Mouse (Mus musculus): ENCODE measurements at regions not wholly inside any gene's neighbourhood (a gene's known extent, or its start where the extent isn't known, plus 50 kb on each side); places are given as distances from the start of the nearest gene placed in this dataset.

DNA sequence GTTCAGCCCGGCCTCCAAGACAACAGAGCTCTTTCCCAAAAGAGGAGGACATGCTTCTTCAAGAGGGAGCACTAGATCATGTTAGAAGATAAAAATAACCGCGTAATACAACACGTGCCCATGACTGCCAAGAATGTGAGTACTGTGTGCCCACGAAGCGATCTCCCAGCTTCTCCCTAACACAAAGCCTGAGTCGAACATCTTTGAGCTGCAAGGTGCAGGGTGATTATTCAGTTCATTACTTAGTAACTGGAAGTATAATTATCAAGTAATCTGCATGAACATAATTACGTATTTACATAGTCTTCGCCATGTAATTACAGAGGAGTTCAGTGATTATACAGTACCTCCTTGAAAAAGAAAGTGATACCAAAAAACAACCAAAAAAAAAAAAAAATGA is 269.7 kb downstream of the Efnb2 start:
- DNase-seq (ENCODE audit: low spot score) = no peak

- no peak for DNase-seq (ENCODE audit: low spot score)
Measured at GRCm38 (mm10) chr8:8378248-8378647, 282.8 kb downstream of the Efnb2 start.

DNA sequence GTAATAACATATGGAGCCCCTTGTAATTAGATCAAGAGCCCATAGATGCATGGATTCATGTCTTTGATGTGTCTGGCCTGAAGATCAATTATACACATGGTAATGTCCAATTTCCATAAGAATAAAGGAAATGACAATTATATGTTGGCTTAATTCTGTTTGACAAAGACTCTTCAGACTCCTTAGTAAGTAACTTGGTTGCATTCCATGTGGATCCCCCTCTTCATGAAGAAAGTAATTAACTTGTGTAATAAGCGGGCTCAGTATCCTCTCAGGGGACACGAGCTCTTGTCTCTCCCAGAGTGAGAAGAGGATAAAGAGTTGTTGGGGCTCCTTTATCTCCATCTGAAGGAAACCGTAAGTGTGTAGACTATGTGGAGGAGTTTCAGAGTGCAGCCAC is 284.3 kb downstream of the Efnb2 start:
- DNase-seq (ENCODE audit: low spot score) = no peak

- no peak for DNase-seq (ENCODE audit: low spot score)
Measured at GRCm38 (mm10) chr8:8376379-8376778, 284.7 kb downstream of the Efnb2 start.

- no peak for DNase-seq (ENCODE audit: low spot score)
Measured at GRCm38 (mm10) chr8:8367282-8367871, 293.7 kb downstream of the Efnb2 start.

GRCm38 (mm10) chr8:8361941-8362537 is 299.0 kb downstream of the Efnb2 start:
- no peak for DNase-seq (ENCODE audit: low spot score)

DNA sequence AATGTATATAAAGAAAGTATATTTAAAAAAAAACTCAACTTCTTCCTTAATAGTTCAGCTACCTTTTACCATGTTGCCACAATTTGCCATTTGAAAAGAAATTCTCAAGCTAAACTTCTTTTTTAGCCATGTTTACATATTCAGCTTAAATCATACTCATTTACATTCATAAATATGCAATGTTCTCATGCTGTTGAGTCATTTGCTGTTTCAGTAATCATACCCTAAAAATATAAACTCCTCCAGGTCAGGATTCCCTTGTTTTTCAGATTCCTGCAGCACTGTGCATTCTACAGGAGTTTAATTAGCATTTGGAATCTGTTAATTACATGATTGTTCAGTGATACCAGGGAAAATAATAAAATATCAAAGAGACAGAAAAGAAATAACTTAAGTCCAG is 300.5 kb downstream of the Efnb2 start:
- DNase-seq (ENCODE audit: low spot score) = no peak

GRCm38 (mm10) chr8:8354977-8355376 is 306.1 kb downstream of the Efnb2 start:
- DNase-seq (ENCODE audit: low spot score) = no peak

DNA sequence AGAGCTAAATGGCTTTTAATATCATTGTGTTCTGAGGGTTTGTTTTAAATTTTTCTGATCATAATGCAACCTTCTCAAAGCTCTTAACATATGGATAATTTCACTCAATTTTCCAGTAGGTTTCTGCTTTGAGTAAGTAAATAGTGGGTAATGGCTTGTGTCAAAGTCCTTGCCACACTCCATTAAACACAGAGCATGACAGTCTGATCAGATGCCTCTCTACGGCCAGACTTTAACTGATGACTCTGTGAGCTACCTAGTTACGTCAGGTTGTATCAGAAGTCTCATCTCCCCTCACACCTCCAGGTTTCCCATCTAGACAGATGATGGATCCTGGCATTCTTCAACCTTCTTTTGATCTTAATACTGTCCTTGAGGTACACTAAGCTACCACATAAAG is 316.4 kb downstream of the Efnb2 start:
- DNase-seq (ENCODE audit: low spot score) = no peak

GRCm38 (mm10) chr8:8335256-8335972 is 325.6 kb downstream of the Efnb2 start:
- DNase-seq (ENCODE audit: low spot score) = no peak

DNA sequence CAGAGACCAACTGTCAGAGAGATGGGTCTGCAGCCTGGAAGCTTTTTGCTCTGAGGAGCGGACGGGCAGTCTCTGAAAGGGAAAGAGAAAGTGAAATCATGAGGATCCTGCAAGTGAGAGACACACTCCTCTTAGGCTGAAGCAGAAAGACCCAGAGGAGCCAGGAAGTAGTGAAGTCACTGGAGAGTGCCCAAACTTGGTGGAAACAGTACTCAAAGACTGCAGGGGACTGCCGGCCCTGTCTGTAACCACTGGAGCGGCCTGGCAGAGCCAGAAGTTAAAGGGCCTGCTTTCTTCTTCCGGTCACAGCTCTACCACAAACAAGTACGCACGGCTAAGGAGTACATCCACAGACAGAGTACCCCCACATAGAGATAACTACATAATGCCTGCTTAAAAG is 326.5 kb downstream of the Efnb2 start:
- DNase-seq (ENCODE audit: low spot score) = no peak

- no peak for DNase-seq (ENCODE audit: low spot score)
Measured at GRCm38 (mm10) chr8:8331249-8331648, 329.8 kb downstream of the Efnb2 start.

DNA sequence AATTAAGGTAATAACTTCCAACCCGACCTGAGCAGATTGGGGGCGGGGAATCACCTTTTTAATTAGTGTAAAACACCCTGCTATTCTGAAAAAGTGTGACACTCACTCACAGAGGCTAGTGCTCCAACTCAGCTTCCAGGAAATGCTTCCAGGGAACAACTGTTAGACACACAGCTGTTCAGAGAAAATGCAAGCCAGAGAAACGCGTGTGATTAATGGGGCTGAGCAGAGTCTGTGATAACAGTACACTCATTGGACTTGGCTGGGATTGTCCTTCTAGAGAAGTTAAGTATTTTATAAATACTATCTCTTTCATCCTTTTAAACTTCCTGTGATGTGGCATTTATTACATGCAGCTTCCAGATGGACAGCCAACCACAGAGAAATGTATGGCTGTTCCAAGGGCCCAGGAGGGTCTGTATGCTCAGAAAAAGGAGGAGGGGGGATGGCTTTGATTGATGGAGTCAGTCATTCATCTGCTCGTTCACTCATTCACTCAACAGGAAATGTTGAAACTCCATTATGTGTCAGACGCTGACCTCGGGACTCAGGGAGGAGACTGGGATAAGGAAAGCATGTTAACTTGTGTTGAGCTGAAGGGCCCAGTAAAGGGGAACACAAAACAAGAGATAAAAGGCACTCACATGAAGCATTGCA is 332.9 kb downstream of the Efnb2 start:
- no peak for DNase-seq (ENCODE audit: low spot score)

- DNase-seq (ENCODE audit: low spot score) = no peak
Measured at GRCm38 (mm10) chr8:8326066-8326834, 334.8 kb downstream of the Efnb2 start.

DNA sequence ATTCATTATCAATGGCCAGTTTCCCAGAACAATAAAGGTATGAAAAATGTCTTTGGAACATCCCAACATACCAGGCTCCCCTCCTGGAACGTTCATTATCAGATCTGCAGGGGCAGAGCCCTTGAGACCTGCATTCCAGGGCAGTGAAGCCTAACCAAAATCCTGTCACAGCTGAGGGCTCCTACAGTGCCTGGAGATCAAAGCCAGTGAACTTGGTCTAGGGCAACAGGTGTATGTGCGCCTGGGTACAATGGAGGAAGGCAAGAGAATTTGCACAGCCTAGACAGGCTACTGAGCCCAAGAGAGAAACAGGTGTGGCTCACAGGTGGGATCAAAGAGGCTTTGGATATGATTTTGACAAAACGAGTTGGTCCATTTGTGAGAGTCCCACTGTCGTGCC is 335.6 kb downstream of the Efnb2 start:
- DNase-seq (ENCODE audit: low spot score) = no peak

GRCm38 (mm10) chr8:8324520-8324919 is 336.5 kb downstream of the Efnb2 start:
- no peak for DNase-seq (ENCODE audit: low spot score)

DNA sequence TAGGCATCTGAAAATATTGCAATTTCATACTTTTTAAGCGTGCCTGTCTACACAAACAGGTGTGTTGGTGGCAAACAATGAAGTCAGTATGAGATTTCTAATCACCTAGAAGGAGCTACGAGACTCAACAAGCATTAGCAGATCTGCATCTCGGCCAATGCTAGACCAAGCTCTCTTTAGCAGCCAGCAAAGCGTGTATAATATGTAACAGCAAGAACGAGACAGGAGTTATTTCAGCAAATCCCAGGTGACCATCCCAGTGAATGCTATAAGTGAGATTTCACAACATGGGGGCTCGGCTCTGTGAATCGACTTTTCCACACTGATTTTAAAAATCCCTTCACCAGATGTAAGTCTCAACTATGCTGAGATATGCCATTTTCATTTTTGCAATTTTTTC is 352.8 kb downstream of the Efnb2 start:
- no peak for DNase-seq (ENCODE audit: low spot score)

DNA sequence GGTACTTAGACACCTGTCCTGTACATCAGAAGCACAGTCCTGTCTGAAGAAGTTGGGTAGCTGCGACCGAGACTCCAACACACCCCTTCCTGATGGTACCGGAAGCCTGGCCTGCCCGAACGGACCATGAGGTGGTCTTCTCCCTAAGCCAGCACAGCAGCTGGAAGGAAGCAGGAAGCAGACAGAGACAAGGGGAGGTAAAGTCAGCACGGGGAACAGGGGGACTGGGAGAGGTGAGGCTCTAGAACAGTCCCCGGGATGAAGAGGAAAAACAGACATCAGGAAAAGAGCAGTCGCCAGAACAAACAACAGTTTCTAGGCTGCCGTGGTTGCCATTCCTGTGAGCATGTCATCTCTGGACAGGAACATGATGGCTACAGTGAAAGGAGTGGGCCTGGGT is 353.6 kb downstream of the Efnb2 start:
- DNase-seq (ENCODE audit: low spot score) = no peak

DNA sequence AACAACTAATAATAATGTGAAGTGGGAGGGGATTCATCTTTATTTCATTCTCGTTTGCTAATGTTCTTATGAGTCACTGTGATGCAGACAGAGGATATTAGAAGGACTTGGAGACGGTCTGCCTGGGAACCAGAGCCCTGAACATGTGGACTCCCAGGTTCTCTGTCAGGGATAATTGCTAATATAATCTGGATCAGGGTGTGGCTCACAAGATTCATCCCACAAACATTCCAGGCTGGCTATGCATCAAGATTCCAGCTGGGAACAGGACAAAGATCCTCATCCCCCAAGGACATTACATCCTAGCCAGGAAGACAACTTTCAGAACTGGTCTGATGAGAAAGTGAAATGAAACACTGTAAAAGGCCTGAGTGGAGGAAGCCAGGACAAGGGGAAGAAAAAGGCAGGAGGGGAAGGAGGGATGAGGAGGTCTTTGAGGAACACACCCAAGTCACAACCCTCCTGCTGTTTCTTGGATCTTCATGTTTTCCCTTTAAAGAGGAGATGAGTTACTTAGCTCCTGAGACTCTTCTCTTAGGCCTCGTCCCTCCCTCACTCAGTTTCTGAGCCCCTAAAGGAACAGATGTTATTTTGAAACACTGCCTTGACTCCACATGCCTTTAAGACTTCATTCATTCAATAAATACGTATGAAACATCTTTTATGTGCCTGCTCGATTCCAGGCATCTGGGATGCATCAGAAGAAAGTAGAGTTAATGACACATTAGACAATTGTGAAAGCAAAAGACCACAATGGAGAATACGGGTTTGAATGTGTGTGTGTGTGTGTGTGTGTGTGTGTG is 360.9 kb downstream of the Efnb2 start:
- no peak for DNase-seq (ENCODE audit: low spot score)

- no peak for DNase-seq (ENCODE audit: low spot score)
Measured at GRCm38 (mm10) chr8:8292577-8293247, 368.3 kb downstream of the Efnb2 start.

DNA sequence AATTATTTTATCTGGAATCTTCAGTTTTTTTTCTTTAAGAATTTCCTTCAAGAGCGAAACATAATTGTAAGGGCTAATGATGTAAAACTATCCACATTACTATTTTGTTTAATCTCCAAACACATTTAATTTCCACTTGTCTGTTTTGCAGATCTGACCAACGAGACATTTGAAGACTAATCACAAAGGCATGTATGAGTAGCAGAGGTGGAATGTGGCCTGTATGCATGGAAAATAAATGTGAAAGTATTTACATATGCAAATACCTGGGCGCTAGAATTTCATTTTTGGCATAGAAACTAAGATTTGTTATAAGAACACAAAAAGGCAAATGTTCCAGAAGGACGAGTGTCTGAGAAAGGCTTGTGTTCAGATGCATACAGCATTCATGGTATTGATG is 375.2 kb downstream of the Efnb2 start:
- no peak for DNase-seq (ENCODE audit: low spot score)
